18 mouse cellular contexts compared by ENCODE assay signal in genomic region chr15:46733370-46733769, GRCm38 (mm10).
DNase-seq lines count a peak whose midpoint lies in the region; ATAC-seq and TF ChIP-seq lines count a peak whose summit lies in the region.
"Had no signal": no experiment of that assay in that cellular context is flagged by ENCODE, and none has a peak within 500 bp of the region (broad histone marks: within the 10 kb centered on the region; RNA-seq: fewer than 3 reads in every experiment).

No protein-coding gene starts in this region.

- no peak overlapping the region for H3K9ac ChIP-seq in midbrain, embryonic 15.5 days
- no peak overlapping the region for H3K9ac ChIP-seq in midbrain, embryonic 12.5 days (replicated peaks)
- H3K9ac ChIP-seq in midbrain, embryonic 13.5 days (replicated peaks), result no peak overlapping the region
- H3K9ac ChIP-seq in midbrain, postnatal 0 days (replicated peaks; ENCODE audit: low read length, poor library complexity, severe bottlenecking), result no peak overlapping the region
- H3K9ac ChIP-seq: embryonic facial prominence, embryonic 12.5 days; forebrain, embryonic 13.5 days; forebrain, embryonic 15.5 days had no signal

- 69% methylated on average over 3 of the region's 3 CpGs for WGBS in midbrain, embryonic 10.5 days
- 48% methylated on average over 3 of the region's 3 CpGs for WGBS in midbrain, embryonic 15.5 days
- WGBS in midbrain, embryonic 12.5 days, result 56% methylated on average over 3 of the region's 3 CpGs
- WGBS in midbrain, embryonic 13.5 days, result 59% methylated on average over 3 of the region's 3 CpGs
- WGBS in midbrain, postnatal 0 days, result 43% methylated on average over 3 of the region's 3 CpGs

- peak; percentile 17 for DNase-seq in midbrain, embryonic 10.5 days (ENCODE audit: low spot score)
- DNase-seq in midbrain, postnatal 0 days (ENCODE audit: low spot score), result no peak
- no peak for DNase-seq in adrenal gland, postnatal 14 days
- DNase-seq: adrenal gland, adult 2 months; adrenal gland, postnatal 10 days; adrenal gland, postnatal 36 days; cerebellum, adult 11-12 months; cerebellum, adult 2 months; cerebellum, adult 9-10 months; cerebellum, postnatal 10 days; cerebellum, postnatal 25 days had no signal

- no peaks in the 10 kb centered on the region for H3K36me3 ChIP-seq in midbrain, embryonic 10.5 days
- H3K36me3 ChIP-seq in midbrain, embryonic 15.5 days (replicated peaks), result no peaks in the 10 kb centered on the region
- no peaks in the 10 kb centered on the region for H3K36me3 ChIP-seq in midbrain, embryonic 12.5 days
- H3K36me3 ChIP-seq in midbrain, embryonic 13.5 days, result no peaks in the 10 kb centered on the region
- no peaks in the 10 kb centered on the region for H3K36me3 ChIP-seq in midbrain, postnatal 0 days (ENCODE audit: insufficient read depth, low read length)
- H3K36me3 ChIP-seq: embryonic facial prominence, embryonic 10.5 days; embryonic facial prominence, embryonic 12.5 days; forebrain, embryonic 15.5 days had no signal

- no peaks in the 10 kb centered on the region; the same call in 1 of the 2 replicates for H3K4me1 ChIP-seq in midbrain, embryonic 10.5 days
- H3K4me1 ChIP-seq in midbrain, embryonic 15.5 days, result no peaks in the 10 kb centered on the region
- no peaks in the 10 kb centered on the region for H3K4me1 ChIP-seq in midbrain, embryonic 12.5 days
- H3K4me1 ChIP-seq in midbrain, embryonic 13.5 days (replicated peaks), result no peaks in the 10 kb centered on the region
- H3K4me1 ChIP-seq in midbrain, postnatal 0 days (ENCODE audit: insufficient read depth, low read length), result no peaks in the 10 kb centered on the region
- H3K4me1 ChIP-seq: embryonic facial prominence, embryonic 10.5 days; embryonic facial prominence, embryonic 12.5 days; forebrain, embryonic 13.5 days; forebrain, embryonic 15.5 days had no signal

- ATAC-seq in midbrain, embryonic 15.5 days (replicated peaks), result no peak
- peak; percentile 62; the same call in 1 of the 2 replicates for ATAC-seq in midbrain, embryonic 12.5 days (ENCODE audit: low FRiP score, low read depth)
- ATAC-seq in midbrain, embryonic 13.5 days, result no peak
- ATAC-seq in midbrain, postnatal 0 days (ENCODE audit: low FRiP score), result 0 out of 2 replicates have a peak, but pooled peaks have one; percentile 13
- ATAC-seq: forebrain, embryonic 13.5 days; forebrain, embryonic 15.5 days had no signal

- no peak overlapping the region for H3K4me2 ChIP-seq in midbrain, embryonic 15.5 days
- no peak overlapping the region for H3K4me2 ChIP-seq in midbrain, embryonic 12.5 days (replicated peaks)
- H3K4me2 ChIP-seq in midbrain, embryonic 13.5 days (replicated peaks), result no peak overlapping the region
- no peak overlapping the region for H3K4me2 ChIP-seq in midbrain, postnatal 0 days (ENCODE audit: low read depth, low read length, poor library complexity, severe bottlenecking)
- H3K4me2 ChIP-seq: embryonic facial prominence, embryonic 12.5 days; forebrain, embryonic 13.5 days; forebrain, embryonic 15.5 days had no signal

- no peaks in the 10 kb centered on the region for H3K27me3 ChIP-seq in midbrain, embryonic 10.5 days (ENCODE audit: low read depth, poor library complexity, severe bottlenecking)
- H3K27me3 ChIP-seq in midbrain, embryonic 15.5 days (replicated peaks), result no peaks in the 10 kb centered on the region
- H3K27me3 ChIP-seq in midbrain, embryonic 12.5 days, result no peaks in the 10 kb centered on the region
- no peaks in the 10 kb centered on the region for H3K27me3 ChIP-seq in midbrain, embryonic 13.5 days
- no peaks in the 10 kb centered on the region for H3K27me3 ChIP-seq in midbrain, postnatal 0 days (ENCODE audit: insufficient read depth, low read length)
- H3K27me3 ChIP-seq: embryonic facial prominence, embryonic 12.5 days; forebrain, embryonic 13.5 days; forebrain, embryonic 15.5 days had no signal

- no peak for TF ChIP-seq CTCF in midbrain, postnatal 0 days (IDR thresholded peaks at IDR 0.05)

- peak overlapping the region; percentile 68 for H3K27ac ChIP-seq in midbrain, embryonic 10.5 days (replicated peaks)
- no peak overlapping the region for H3K27ac ChIP-seq in midbrain, embryonic 15.5 days
- no peak overlapping the region for H3K27ac ChIP-seq in midbrain, embryonic 12.5 days (replicated peaks)
- no peak overlapping the region for H3K27ac ChIP-seq in midbrain, embryonic 13.5 days
- H3K27ac ChIP-seq in midbrain, postnatal 0 days (ENCODE audit: low read depth, low read length), result no peak overlapping the region
- H3K27ac ChIP-seq: embryonic facial prominence, embryonic 10.5 days; embryonic facial prominence, embryonic 12.5 days; forebrain, embryonic 13.5 days; forebrain, embryonic 15.5 days had no signal

- no peaks in the 10 kb centered on the region for H3K9me3 ChIP-seq in midbrain, embryonic 10.5 days (replicated peaks)
- H3K9me3 ChIP-seq in midbrain, embryonic 15.5 days, result no peaks in the 10 kb centered on the region
- no peaks in the 10 kb centered on the region for H3K9me3 ChIP-seq in midbrain, embryonic 12.5 days
- no peaks in the 10 kb centered on the region for H3K9me3 ChIP-seq in midbrain, embryonic 13.5 days
- no peaks in the 10 kb centered on the region for H3K9me3 ChIP-seq in midbrain, postnatal 0 days (ENCODE audit: low read length)
- H3K9me3 ChIP-seq: embryonic facial prominence, embryonic 10.5 days; embryonic facial prominence, embryonic 12.5 days; forebrain, embryonic 13.5 days; forebrain, embryonic 15.5 days had no signal

- H3K4me3 ChIP-seq in midbrain, embryonic 10.5 days, result no peak overlapping the region
- H3K4me3 ChIP-seq in midbrain, embryonic 15.5 days, result no peak overlapping the region
- no peak overlapping the region for H3K4me3 ChIP-seq in midbrain, embryonic 12.5 days
- no peak overlapping the region for H3K4me3 ChIP-seq in midbrain, embryonic 13.5 days (replicated peaks)
- no peak overlapping the region for H3K4me3 ChIP-seq in midbrain, postnatal 0 days (ENCODE audit: low read depth, low read length)
- H3K4me3 ChIP-seq: embryonic facial prominence, embryonic 10.5 days; embryonic facial prominence, embryonic 12.5 days; forebrain, embryonic 13.5 days; forebrain, embryonic 15.5 days had no signal

Comparison
In these comparisons a context has a peak if more than half of its experiments do, and no peak if none do; other contexts are left out.
1. ATAC-seq: peak in midbrain, embryonic 12.5 days (single experiment) and midbrain, postnatal 0 days (single experiment); none in midbrain, embryonic 15.5 days (single experiment) and midbrain, embryonic 13.5 days (single experiment).